Mouse (Mus musculus): ENCODE measurements around the gene Ap2s1.

The Ap2s1 gene

DNA sequence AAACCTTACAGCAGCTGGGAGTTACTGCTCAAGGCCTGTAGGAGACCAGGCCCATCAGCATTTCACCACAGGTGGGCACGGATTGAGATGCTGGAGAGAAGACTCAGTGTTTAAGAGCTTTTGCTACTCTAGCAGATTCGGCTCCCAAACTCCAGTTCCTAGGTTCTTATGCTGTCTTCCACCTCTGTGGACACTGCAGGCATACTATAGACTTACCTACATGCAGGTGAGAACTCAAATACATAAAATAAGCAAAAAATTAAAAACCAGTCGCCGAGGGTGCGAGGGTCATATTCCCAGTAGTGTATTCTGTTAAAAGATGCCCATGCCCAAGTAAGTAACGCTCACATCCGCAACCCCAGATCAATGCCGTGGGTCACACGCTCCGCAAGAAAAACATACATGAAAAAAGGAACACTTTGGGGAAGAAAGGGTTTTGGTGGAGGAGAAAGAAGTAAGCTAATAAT is 571 bp upstream of the Ap2s1 start:
- TF ChIP-seq CTCF (conservative IDR thresholded peaks at IDR 0.05; ENCODE audit: low read length) (no peak), POU5F1 (IDR thresholded peaks at IDR 0.05; ENCODE audit: borderline replicate concordance, low read length) (no peak), NANOG (IDR thresholded peaks at IDR 0.05; ENCODE audit: borderline replicate concordance, low read length) (no peak)
- no peaks in the 10 kb centered on the region for H3K9me3 ChIP-seq (ENCODE audit: low read length)

DNA sequence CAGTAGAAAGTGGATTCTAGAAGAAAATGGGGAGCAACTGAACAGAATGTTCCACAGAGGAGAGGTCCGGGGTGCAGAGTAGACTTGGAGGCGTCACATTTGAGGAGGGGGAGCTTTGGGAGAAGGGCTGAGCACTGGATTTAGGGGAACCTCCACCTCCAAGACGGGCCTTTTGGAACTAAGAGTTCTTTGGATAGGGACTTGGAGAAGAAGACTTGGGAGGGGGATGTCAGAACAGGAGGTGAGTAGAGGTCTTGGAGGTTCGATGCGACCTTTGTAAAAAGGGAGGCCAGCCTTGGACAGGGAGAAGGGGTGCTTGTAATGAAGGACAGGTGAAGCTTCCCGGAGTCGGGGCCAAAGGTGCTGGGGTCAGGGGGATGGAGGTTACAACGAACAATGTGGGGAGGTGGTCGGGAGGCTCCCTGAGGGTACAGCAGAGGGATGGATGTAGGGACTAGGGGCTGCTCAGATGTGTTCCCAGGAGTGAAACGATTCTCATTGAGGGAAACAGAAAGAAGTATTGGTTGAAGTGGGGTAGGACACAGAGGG is 920 bp downstream of the Ap2s1 start:
- peak overlapping the region; percentile 92 for H3K4me3 ChIP-seq (replicated peaks; ENCODE audit: low read length)
- no peaks in the 10 kb centered on the region for H3K9me3 ChIP-seq (ENCODE audit: low read length)
- H3K36me3 ChIP-seq (ENCODE audit: insufficient read depth, low read length): peaks cover 20% of the 10 kb centered on the region
- no peaks in the 10 kb centered on the region for H3K27me3 ChIP-seq (ENCODE audit: insufficient read depth, low read length)
- peaks cover 38% of the 10 kb centered on the region for H3K4me1 ChIP-seq (replicated peaks; ENCODE audit: low read depth, low read length)
- TF ChIP-seq POU5F1 (IDR thresholded peaks at IDR 0.05; ENCODE audit: borderline replicate concordance, low read length): no peak
- no peak for TF ChIP-seq CTCF (conservative IDR thresholded peaks at IDR 0.05; ENCODE audit: low read length)
- TF ChIP-seq NANOG (IDR thresholded peaks at IDR 0.05; ENCODE audit: borderline replicate concordance, low read length): no peak

More for the DNA sequence above, 571 bp upstream of the Ap2s1 start:
- Histone ChIP-seq H3K27me3 (ENCODE audit: insufficient read depth, low read length) (no peaks in the 10 kb centered on the region), H3K4me3 (replicated peaks; ENCODE audit: low read length) (peak overlapping the region; percentile 92), H3K4me1 (replicated peaks; ENCODE audit: low read depth, low read length) (peaks cover 48% of the 10 kb centered on the region), H3K36me3 (ENCODE audit: insufficient read depth, low read length) (0 out of 2 replicates have a peak, but pooled peaks cover 6% of the 10 kb centered on the region)

DNA sequence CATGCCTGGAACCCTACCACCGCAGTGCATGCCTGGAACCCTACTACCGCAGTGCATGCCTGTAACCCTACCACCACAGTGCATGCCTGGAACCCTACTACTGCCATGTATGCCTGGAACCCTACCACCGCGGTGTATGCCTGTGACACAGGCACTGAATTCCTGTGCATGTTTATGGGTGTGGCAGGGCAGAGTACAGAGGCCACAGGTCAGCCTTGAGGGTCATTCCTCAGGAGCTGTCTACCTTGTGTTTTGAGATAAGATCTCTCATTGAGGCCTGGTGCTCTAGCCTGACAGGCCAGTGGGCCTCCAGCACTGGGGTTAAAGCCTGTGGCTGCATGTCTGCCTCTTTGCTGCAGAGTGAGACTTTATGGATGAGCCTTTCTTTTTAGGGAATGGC is 7.2 kb downstream of the Ap2s1 start:
- TF ChIP-seq NANOG (IDR thresholded peaks at IDR 0.05; ENCODE audit: borderline replicate concordance, low read length) (no peak), CTCF (conservative IDR thresholded peaks at IDR 0.05; ENCODE audit: low read length) (no peak), POU5F1 (IDR thresholded peaks at IDR 0.05; ENCODE audit: borderline replicate concordance, low read length) (no peak)
- H3K4me3 ChIP-seq (replicated peaks; ENCODE audit: low read length): no peak overlapping the region

DNA sequence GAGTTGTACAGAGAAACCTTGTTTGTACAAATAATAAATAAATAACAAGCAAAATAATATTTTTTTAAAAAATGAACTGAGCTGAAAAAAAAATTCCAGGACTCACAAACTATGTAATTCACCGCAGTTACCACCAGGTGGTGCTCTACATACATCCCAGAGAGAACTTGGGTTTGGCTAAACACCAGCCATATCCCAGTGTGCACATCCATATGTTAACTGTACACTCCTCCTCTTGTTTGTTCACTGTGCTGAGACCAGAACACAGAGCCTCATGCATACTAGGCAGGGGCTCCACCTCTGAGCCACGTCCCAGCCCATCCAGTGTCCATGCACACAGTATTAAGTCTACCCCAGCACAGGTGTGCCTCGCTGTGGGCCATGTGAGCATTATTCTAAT is 7.9 kb downstream of the Ap2s1 start:
- Histone ChIP-seq H3K4me1 (replicated peaks; ENCODE audit: low read depth, low read length) (peaks cover 21% of the 10 kb centered on the region), H3K4me3 (replicated peaks; ENCODE audit: low read length) (no peak overlapping the region), H3K36me3 (ENCODE audit: insufficient read depth, low read length) (peaks cover 66% of the 10 kb centered on the region), H3K27me3 (ENCODE audit: insufficient read depth, low read length) (no peaks in the 10 kb centered on the region), H3K9me3 (ENCODE audit: low read length) (no peaks in the 10 kb centered on the region)
- TF ChIP-seq POU5F1 (IDR thresholded peaks at IDR 0.05; ENCODE audit: borderline replicate concordance, low read length) (no peak), CTCF (conservative IDR thresholded peaks at IDR 0.05; ENCODE audit: low read length) (peak; percentile 93), NANOG (IDR thresholded peaks at IDR 0.05; ENCODE audit: borderline replicate concordance, low read length) (no peak)

More for the DNA sequence above, 7.2 kb downstream of the Ap2s1 start:
- Histone ChIP-seq H3K9me3 (ENCODE audit: low read length) (no peaks in the 10 kb centered on the region), H3K27me3 (ENCODE audit: insufficient read depth, low read length) (no peaks in the 10 kb centered on the region), H3K4me1 (replicated peaks; ENCODE audit: low read depth, low read length) (peaks cover 17% of the 10 kb centered on the region), H3K36me3 (ENCODE audit: insufficient read depth, low read length) (peaks cover 66% of the 10 kb centered on the region)

DNA sequence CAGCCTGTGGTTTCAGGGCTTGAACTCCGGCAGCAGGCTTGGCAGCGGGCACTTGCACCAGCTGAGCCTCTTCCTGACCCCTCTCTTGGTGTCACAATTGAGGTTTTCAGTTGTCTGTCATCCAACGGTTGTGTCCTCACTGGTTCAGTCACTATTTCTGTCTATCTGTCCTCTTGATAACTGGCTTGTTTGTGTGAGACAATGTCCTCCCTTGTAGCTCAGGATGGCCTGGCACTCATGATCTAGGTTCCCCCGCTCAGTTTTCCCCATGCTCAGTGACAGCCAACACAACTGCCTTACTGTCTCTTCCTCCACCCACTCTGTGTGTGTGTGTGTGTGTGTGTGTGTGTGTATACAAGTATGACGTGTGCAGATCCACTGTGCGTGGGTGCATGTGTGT is 9.4 kb downstream of the Ap2s1 start:
- Histone ChIP-seq H3K4me1 (replicated peaks; ENCODE audit: low read depth, low read length) (peaks cover 19% of the 10 kb centered on the region), H3K36me3 (ENCODE audit: insufficient read depth, low read length) (peaks cover 60% of the 10 kb centered on the region), H3K27me3 (ENCODE audit: insufficient read depth, low read length) (no peaks in the 10 kb centered on the region), H3K4me3 (replicated peaks; ENCODE audit: low read length) (no peak overlapping the region), H3K9me3 (ENCODE audit: low read length) (no peaks in the 10 kb centered on the region)
- TF ChIP-seq POU5F1 (IDR thresholded peaks at IDR 0.05; ENCODE audit: borderline replicate concordance, low read length) (no peak), NANOG (IDR thresholded peaks at IDR 0.05; ENCODE audit: borderline replicate concordance, low read length) (no peak), CTCF (conservative IDR thresholded peaks at IDR 0.05; ENCODE audit: low read length) (no peak)

DNA sequence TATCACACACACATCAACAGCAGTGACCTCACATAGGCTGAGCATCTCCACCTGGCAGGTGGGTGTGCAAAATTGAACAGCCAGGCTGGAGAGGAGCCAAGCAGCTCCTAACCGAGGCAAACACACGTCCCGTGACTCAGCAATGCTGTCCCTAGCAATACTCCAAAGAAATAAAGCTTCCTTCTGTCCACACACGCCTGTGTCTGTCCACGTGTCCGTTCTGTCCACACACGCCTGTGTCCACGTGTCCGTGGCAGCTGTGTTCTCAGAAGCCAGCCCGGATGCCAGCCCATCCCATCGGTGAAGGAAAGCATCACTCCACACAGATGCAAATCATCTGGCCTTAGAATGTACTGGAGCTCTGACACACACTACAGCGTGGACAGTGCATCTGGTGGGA is 13.8 kb downstream of the Ap2s1 start:
- Histone ChIP-seq H3K36me3 (ENCODE audit: insufficient read depth, low read length) (peaks cover 27% of the 10 kb centered on the region), H3K4me1 (replicated peaks; ENCODE audit: low read depth, low read length) (peaks cover 36% of the 10 kb centered on the region), H3K27me3 (ENCODE audit: insufficient read depth, low read length) (no peaks in the 10 kb centered on the region), H3K4me3 (replicated peaks; ENCODE audit: low read length) (0 out of 2 replicates have a peak overlapping the region, but pooled peaks have one; percentile 10), H3K9me3 (ENCODE audit: low read length) (no peaks in the 10 kb centered on the region)
- no peak for TF ChIP-seq NANOG (IDR thresholded peaks at IDR 0.05; ENCODE audit: borderline replicate concordance, low read length)
- no peak for TF ChIP-seq POU5F1 (IDR thresholded peaks at IDR 0.05; ENCODE audit: borderline replicate concordance, low read length)
- TF ChIP-seq CTCF (conservative IDR thresholded peaks at IDR 0.05; ENCODE audit: low read length): no peak

DNA sequence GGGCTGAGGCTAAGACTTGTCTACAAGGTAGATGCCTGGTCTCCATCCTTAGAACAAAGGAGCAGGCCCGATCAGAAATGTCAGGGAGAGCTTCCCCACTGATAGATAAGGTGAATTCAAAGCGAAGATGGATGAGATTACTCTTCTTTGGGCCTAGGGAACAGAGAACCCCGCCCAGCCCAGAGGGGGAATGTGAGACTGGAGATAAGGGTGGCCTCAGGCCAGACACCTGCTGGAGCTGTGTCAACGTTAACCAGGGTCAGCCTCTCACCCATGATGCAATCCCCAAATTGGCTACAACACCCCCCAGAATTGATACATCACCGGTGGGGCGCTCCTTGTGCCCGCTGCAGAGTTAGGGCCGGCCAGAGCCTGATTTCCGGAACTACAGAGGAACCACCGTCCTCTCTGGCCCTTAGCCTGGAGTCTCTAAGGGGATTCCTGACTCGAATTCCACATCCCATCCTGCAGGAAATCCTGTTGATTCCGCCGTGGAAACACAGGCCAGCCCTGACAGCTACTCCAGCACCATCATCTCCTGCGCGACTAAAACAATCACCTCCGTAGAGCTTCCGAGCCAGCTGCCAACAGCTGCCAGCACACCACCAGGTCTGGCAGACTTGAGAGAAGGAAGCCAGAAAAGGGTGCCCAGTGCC is 17.3 kb downstream of the Ap2s1 start:
- peaks cover 55% of the 10 kb centered on the region for H3K4me1 ChIP-seq (replicated peaks; ENCODE audit: low read depth, low read length)
- TF ChIP-seq CTCF (conservative IDR thresholded peaks at IDR 0.05; ENCODE audit: low read length) (no peak), NANOG (IDR thresholded peaks at IDR 0.05; ENCODE audit: borderline replicate concordance, low read length) (no peak), POU5F1 (IDR thresholded peaks at IDR 0.05; ENCODE audit: borderline replicate concordance, low read length) (no peak)
- peak overlapping the region; percentile 60 for H3K4me3 ChIP-seq (replicated peaks; ENCODE audit: low read length)
- H3K36me3 ChIP-seq (ENCODE audit: insufficient read depth, low read length): no peaks in the 10 kb centered on the region
- no peaks in the 10 kb centered on the region for H3K9me3 ChIP-seq (ENCODE audit: low read length)
- H3K27me3 ChIP-seq (ENCODE audit: insufficient read depth, low read length): no peaks in the 10 kb centered on the region

DNA sequence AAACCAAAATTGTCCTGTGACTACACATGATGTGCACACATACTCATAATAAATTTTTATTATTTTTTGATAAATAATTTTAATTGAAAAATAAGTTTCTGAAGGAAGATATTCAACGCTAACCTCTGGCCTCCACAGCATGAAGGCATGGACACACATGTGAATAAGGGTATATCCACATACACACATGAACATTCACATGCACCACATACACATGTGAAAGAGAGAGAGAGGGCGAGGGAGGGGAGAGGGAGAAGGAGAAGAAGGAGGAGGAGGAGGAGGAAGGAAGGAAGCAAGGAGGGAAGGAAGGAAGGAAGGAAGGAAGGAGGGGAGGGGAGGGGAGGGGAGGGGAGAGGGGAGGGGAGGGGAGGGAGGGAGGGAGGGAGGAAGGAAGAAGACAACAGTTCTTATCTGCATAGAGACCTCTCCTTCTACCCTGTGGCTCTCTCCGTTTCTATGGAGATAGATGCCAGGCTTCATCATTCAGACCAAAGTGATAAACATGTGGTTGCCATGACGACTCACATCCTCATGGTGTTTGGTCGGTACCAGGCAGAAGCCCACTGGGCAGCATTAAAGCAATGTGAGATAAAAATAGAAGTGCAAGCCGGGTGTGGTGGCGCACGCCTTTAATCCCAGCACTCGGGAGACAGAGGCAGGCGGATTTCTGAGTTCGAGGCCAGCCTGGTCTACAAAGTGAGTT is 20.8 kb downstream of the Ap2s1 start:
- peaks cover 3% of the 10 kb centered on the region for H3K27me3 ChIP-seq (ENCODE audit: insufficient read depth, low read length)
- H3K4me1 ChIP-seq (replicated peaks; ENCODE audit: low read depth, low read length): peaks cover 49% of the 10 kb centered on the region
- no peak for TF ChIP-seq CTCF (conservative IDR thresholded peaks at IDR 0.05; ENCODE audit: low read length)
- TF ChIP-seq POU5F1 (IDR thresholded peaks at IDR 0.05; ENCODE audit: borderline replicate concordance, low read length): no peak
- no peak for TF ChIP-seq NANOG (IDR thresholded peaks at IDR 0.05; ENCODE audit: borderline replicate concordance, low read length)
- H3K4me3 ChIP-seq (replicated peaks; ENCODE audit: low read length): no peak overlapping the region
- no peaks in the 10 kb centered on the region for H3K36me3 ChIP-seq (ENCODE audit: insufficient read depth, low read length)
- no peaks in the 10 kb centered on the region for H3K9me3 ChIP-seq (ENCODE audit: low read length)
